Mouse (Mus musculus): ENCODE results near the gene Wapl.

DNA sequence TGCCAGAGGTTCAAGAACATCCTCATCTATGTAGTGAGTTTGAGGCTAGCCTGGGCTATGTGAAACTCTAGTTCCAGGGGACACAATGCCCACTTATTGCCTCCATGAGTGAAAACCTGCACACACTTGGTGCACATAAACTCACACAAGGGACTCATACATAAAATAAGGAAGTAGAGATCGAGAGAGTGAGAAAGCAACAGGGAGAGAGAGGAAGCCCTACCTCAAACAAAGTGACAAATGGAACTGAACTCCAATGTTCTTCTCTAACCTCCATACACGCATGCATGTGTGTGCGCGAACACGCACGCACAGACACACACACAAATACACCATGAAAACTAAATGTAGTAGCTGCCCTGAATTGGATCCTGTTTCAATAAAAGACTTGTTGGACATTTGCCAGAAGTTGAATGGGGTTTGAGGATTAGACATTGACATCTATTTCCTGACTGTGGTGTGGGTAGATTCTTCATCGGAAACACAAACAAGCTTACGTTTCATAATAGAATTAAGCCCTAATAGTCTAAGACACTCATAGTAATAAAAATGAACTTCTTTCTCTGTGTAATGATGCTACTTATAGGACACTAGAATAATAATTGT lies 25.8 kb upstream of the Wapl start:
- no peak for TF ChIP-seq CTCF (IDR thresholded peaks at IDR 0.05 in 2 of 3, conservative IDR thresholded peaks at IDR 0.05 in 1 of 3; ENCODE audit: control insufficient read depth in 1 of 3, insufficient read depth in 1 of 3, low read depth in 2 of 3, low read length in 3 of 3, poor library complexity in 1 of 3, severe bottlenecking in 1 of 3)
- TF ChIP-seq POLR2AphosphoS5 (IDR thresholded peaks at IDR 0.05; ENCODE audit: borderline replicate concordance, low read depth, low read length), result no peak
- no peak for TF ChIP-seq POLR2A (IDR thresholded peaks at IDR 0.05; ENCODE audit: control insufficient read depth in 1 of 2, insufficient read depth in 1 of 2, low read depth in 1 of 2, low read length in 2 of 2, poor library complexity in 1 of 2)
- TF ChIP-seq TCF12 (IDR thresholded peaks at IDR 0.05; ENCODE audit: low read depth, low read length), result no peak
- no peak for TF ChIP-seq MAX (IDR thresholded peaks at IDR 0.05; ENCODE audit: low read length)
- TF ChIP-seq GATA1 (IDR thresholded peaks at IDR 0.05; ENCODE audit: low read depth, low read length), result no peak
- peak; percentile 19; the same call in 1 of the 2 replicates for TF ChIP-seq ELF1 (IDR thresholded peaks at IDR 0.05; ENCODE audit: low read depth, low read length)
- no peak for TF ChIP-seq ETS1 (IDR thresholded peaks at IDR 0.05; ENCODE audit: low read depth, low read length)
- no peak for TF ChIP-seq NELFE (IDR thresholded peaks at IDR 0.05; ENCODE audit: low read depth, low read length)
- TF ChIP-seq E2F4 (IDR thresholded peaks at IDR 0.05; ENCODE audit: borderline replicate concordance, low read depth, low read length), result no peak
- TF ChIP-seq POLR2AphosphoS2 (IDR thresholded peaks at IDR 0.05; ENCODE audit: low read length), result no peak
- TF ChIP-seq SIN3A (IDR thresholded peaks at IDR 0.05; ENCODE audit: low read length), result no peak
